Mouse (Mus musculus) heart, postnatal 10 days (tissue): ENCODE results near the gene Klk1b1. TPM values are rescaled to one million over a fixed set of nuclear protein-coding genes. Genes with fewer than 3 reads are reported as not detected.
"Not testable (repeated sequence)": the region's sequence is repeated elsewhere in the genome, so short reads cannot be mapped to it uniquely, and the experiment has no call there.

ENCODE experiments used
- DNase-seq, 2 experiments: peaks; one replicate each; pipeline ENCODE4 v3.0.0; 2021
- intact Hi-C: fragments of 180-260 bp; cut with DNase I; formaldehyde crosslinking; loops from one replicate; pipeline ENCODE4 v1.15.1; 2025
- total RNA-seq, 2 experiments: library from RNA; stranded (reverse); gene quantifications; 2 replicates each; pipeline ENCODE4 v1.2.3; 2021

Klk1b1 gene
- not detected for total RNA-seq

DNA sequence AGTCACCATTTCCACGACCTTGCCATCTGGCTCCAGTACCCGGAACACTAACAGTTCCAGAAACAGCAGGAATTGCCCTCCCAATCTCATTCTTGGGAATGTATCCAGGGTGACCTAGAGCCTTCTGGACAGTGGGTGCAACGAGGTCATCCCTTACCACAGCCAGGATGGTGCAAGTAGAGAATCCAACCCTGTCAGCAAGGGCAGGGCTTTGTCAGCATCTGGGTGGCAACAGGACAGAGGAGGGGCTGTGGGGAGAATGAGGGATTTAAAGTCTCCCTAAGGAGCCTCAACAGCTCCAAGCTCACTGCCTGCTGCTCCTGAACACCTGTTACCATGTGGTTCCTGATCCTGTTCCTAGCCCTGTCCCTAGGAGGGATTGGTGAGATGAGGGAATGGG lies at the start of gene Klk1b1:
Gene Klk1b1 (plus strand): TSS at position 301 of the 400 bp plus-strand sequence.
- DNase-seq = no peak
- intact Hi-C loops = no loop called here

GRCm38 (mm10) chr7:43918426-43918825 lies 48.1 kb upstream of the Klk1b1 start:
- intact Hi-C loops = no loop called here
- no peak for DNase-seq

DNA sequence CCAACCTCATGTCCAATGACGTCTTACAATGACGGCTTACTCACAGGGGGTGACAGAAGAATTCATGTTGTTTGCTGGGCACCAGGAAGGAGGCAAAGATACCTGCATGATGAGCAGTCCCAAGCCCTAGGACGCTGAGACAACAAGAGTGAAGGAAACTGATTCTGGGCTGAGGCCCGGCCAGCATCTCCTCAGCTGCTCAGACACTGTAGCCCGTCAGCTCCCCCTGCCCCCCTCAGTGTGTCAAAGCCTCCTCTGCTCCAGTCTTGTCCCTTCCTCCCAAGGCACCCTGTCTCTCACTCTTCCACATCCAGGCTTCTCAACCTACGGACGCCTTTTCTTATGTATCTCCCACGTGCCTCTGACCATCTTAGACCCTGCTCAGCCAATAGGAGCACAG lies 47.7 kb upstream of the Klk1b1 start:
- intact Hi-C loops = no loop called here

GRCm38 (mm10) chr7:43919559-43920451 lies 46.7 kb upstream of the Klk1b1 start:
- peak; percentile 52 to 78 for DNase-seq
- intact Hi-C loops = loop anchor here (2.0 kb wide), 1 partner anchor 47 kb away; no protein-coding TSS in a partner anchor

More for the DNA sequence above, 47.7 kb upstream of the Klk1b1 start:
- DNase-seq = no peak

DNA sequence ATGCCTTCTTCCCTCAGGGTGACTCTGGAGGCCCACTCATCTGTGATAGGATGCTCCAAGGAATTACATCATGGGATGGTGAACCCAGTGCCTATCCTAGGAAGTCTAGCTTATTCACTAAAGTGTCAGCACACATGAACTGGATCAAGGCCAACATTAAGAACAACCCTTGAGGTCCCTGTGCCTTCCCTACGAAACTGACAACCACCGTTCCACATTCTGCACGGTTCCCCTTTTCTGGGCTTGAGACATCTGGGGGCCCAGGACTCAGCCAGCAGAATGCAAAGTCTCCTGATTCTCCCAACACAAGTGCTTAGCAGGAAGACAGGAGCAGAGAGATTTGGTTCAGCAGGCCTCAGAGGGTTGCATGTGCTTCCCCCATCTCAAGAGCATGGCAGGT lies 46.0 kb upstream of the Klk1b1 start:
- no peak for DNase-seq
- intact Hi-C loops = loop anchor here (2.0 kb wide), 1 partner anchor 48 kb away; no protein-coding TSS in a partner anchor

DNA sequence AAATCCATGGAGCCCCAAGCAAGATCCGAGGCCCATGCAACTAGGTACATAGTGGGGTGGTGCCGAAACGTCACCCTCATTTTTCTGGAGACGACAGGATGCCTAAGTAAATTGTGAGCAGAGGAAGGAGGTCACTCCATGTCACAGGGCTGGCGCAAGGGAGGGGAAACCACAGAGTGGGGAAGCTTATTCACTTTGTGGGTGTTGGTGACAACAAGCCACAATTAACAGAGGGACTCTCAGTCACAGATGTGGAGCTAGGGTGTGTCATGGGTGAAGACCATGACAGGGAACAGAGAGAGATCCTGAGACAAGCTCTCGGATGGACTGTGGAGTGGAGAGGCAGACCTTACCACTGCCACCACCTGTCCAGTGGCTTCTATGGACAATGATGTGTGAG lies 45.5 kb upstream of the Klk1b1 start:
- DNase-seq = no peak
- intact Hi-C loops = loop anchor here (2.0 kb wide), 1 partner anchor 48 kb away; no protein-coding TSS in a partner anchor

DNA sequence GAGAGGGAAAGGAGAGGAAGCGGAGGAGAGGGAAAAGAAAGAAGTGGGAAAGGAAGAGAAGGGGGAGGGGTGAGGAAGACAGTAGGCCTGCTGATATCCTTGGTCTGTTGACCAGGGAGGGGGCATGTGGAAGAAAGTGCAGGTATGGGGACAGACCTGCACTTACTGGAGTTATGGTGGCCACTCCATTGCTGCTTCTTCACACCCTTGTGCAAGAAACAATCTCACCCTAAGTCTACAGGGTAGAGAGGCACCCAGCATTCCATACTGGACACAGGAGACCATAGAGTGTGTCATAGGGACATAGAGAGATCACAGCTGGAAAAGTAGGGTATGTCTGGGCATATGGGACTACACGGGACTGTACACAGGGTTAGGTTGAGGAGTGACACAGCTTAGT lies 44.6 kb upstream of the Klk1b1 start:
- intact Hi-C loops = loop anchor here (2.0 kb wide), 1 partner anchor 49 kb away; no protein-coding TSS in a partner anchor
- no peak for DNase-seq

DNA sequence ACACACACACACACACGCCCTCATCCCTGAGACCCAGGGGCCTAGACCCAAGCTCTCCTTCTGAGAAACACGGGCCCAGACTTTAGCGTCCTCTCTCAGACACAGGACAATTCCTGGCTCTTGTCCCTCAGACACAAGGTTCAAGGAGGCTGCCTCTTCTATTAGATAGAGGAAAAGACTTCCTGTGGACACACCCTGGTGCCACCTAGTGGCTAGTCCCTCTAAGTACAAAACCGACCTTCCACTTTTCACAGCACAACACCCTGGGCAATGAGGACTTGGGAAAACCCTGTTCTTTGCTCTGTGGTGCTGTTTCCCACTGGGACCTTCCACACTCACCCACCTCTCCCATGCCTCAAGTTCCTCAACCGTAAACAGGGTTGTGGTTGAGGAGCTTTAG lies 40.6 kb upstream of the Klk1b1 start:
- intact Hi-C loops = no loop called here
- DNase-seq = peak in 1 of 2 experiments; percentile 15

GRCm38 (mm10) chr7:43928521-43928920 lies 38.0 kb upstream of the Klk1b1 start:
- no peak for DNase-seq
- intact Hi-C loops = no loop called here

- intact Hi-C loops = no loop called here
- DNase-seq = no peak
Observed at GRCm38 (mm10) chr7:43932337-43932736, 34.2 kb upstream of the Klk1b1 start.

- intact Hi-C loops = no loop called here
- no peak for DNase-seq
Observed at GRCm38 (mm10) chr7:43933440-43933839, 33.1 kb upstream of the Klk1b1 start, which contains the start of gene Klk15. TSS of gene Klk15 (plus strand) at chr7:43933740.

DNA sequence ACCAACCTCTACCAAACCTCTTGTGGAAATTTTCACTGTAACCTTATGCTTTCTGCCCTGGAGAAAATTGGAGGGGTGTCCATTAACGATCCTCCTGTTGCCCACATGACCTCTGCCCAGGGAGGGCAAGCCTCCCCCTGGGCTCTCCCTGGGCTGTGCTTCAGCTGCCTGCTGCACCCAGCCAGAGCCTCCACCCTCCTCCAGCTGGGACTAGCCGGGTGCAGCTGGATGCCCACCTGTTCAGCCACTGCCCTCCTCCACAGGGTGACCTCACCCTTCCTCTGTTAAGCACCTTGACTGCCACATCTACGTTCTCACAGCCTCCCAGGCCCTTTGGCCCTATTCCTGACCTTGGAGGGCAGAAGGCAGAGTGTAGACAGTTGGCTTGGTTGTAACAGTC lies 31.8 kb upstream of the Klk1b1 start:
- no peak for DNase-seq
- intact Hi-C loops = no loop called here

DNA sequence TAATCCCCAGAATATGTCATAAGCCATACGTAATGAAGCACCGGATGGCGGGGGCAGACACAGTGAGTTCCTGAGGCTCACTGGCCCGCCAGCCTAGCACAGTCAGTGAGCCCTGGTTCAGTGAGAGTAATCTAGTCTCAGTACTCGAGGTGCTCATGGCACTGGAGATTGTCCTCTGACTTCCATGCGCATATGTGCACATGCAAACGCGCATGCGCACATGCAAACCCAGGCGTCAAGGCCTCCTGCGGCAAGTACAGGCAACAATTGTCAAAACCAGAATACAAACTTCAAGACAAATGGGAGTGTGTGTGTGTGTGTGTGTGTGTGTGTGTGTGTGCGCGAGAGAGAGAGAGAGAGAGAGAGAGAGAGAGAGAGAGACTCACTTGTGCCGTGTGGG lies 30.0 kb upstream of the Klk1b1 start:
- intact Hi-C loops = no loop called here
- no peak for DNase-seq

GRCm38 (mm10) chr7:43942293-43942692 lies 24.3 kb upstream of the Klk1b1 start:
- intact Hi-C loops, DNase-seq: not testable (repeated sequence)

GRCm38 (mm10) chr7:43944727-43945264 lies 21.8 kb upstream of the Klk1b1 start:
- intact Hi-C loops = no loop called here
- DNase-seq = no peak

DNA sequence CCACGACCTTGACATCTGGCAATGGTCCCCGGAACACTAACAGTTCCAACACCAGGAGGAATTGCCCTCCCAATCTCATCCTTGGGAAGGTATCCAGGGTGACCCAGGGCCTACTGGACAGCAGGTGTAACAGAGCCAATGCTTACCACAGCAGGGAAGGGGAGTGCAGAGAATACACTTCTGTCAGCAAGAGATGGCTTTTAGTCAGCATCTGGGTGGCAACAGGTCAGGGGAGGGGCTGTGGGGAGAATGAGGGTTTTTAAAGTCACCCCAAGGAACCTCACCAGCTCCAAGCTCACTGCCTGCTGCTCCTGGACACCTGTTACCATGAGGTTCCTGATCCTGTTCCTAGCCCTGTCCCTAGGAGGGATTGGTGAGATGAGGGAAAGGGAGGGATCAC lies 16.2 kb upstream of the Klk1b1 start, which contains the start of gene Klk1b8:
Gene Klk1b8 (plus strand): TSS at position 301 of the 400 bp plus-strand sequence.
- intact Hi-C loops = no loop called here
- DNase-seq = no peak

DNA sequence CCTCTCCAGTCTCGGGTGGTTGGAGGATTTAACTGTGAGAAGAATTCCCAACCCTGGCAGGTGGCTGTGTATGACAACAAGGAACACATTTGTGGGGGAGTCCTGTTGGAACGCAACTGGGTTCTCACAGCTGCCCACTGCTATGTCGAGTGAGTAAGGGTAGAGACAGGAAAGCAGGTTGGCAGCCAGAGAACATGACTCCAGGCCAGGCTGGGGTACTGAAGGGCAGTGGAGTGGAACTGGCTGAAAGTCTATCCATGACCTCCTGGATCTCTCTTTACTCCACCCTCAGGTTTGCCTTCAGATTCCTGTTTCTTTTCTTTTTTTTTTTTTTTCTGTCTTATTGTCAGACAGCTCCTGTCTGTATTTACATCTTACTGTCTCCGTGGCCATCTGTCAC lies 13.8 kb upstream of the Klk1b1 start:
- intact Hi-C loops = no loop called here
- DNase-seq = no peak

DNA sequence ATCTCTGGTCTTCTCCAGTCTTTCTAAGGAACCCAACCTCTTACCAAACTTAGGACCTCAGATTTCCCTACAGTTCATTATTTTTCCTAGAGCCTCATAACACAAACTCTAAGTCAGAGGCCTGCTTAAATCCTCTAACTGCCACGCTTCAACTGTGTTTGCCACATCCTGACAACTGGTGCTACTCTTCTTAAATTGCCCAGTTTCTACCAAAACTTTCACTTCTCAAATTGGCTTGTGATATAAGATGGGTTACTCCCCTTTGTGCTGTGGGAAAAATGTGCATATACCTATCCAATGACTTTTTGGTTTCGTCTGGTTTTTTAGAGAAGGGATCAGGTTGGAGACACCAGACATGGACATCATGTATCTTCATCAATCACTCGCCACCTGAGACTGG lies 507 bp downstream of the Klk1b1 start:
- no peak for DNase-seq
- intact Hi-C loops = no loop called here

GRCm38 (mm10) chr7:43967612-43968011 lies 1.1 kb downstream of the Klk1b1 start:
- intact Hi-C loops = no loop called here
- no peak for DNase-seq

DNA sequence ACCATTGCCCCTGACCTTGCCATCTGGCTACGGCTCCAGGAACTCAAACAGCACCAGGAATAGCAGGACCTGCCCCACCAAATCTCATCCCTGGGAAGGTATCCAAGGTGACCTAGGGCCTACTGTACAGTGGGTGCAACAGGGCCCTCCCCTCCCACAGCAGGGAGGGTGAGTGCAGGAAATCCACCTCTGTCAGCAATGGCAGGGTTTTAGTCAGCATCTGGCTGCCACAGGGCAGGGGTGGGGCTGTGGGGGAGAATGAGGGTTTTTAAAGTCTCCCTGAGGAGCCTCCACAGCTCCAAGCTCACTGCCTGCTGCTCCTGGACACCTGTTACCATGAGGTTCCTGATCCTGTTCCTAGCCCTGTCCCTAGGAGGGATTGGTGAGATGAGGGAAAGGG lies 9.2 kb downstream of the Klk1b1 start, which contains the start of gene Klk1b9:
Gene Klk1b9 (plus strand): TSS at position 301 of the 400 bp plus-strand sequence.
- intact Hi-C loops, DNase-seq: not testable (repeated sequence)

DNA sequence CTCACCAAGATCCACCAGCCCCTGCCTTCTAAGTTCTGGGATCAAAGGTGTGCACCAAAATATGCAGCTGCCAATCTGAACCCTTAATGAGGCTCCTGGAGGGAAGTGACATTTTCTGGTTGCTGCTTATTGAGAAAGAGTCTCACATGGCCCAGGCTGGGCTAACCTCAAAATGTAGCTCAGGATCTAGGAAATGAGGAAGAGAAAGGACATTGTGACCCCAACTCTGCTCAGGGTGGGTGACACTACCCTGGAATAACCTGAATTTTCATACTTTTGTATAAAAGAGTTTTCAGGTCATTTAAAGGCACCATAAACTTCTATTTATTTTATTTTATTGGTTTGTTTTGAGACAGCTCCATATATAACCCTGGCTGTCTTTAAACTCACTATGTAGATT lies 19.1 kb downstream of the Klk1b1 start:
- intact Hi-C loops = no loop called here
- DNase-seq = no peak

DNA sequence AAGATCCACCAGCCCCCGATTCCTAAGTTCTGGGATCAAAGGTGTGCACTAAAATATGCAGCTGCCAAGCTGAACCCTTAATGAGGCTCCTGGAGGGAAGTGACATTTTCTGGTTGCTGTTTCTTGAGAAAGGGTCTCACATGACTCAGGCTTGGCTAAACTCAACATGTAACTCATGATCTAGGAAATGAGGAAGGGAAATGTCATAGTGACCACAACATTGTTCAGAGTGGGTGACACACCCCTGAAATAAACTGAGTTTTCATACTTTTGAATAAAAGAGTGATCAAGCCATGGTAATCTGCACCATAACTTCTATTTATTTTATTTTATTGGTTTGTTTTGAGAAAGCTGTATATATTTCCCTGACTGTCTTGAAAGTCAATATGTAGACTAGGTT lies 28.3 kb downstream of the Klk1b1 start:
- intact Hi-C loops, DNase-seq: not testable (repeated sequence)
